Mouse (Mus musculus): ENCODE results near the gene Olfr874.
"Not testable (repeated sequence)": the region's sequence is repeated elsewhere in the genome, so short reads cannot be mapped to it uniquely, and the experiment has no call there.

Gene Olfr874
- long read RNA-seq, experiment 1 = 0 reads
- long read RNA-seq, experiment 2 = 0 reads

GRCm38 (mm10) chr9:37744806-37745205, at the start of gene Olfr874:
TSS of gene Olfr874 (plus strand) at chr9:37745106.
- intact Hi-C loops (cut with DNase I) = no loop called here

- intact Hi-C loops (cut with DNase I) = no loop called here
These were observed 28.8 kb upstream of the Olfr874 start, which contains the start of gene Olfr160 for GRCm38 (mm10) chr9:37716150-37716549. TSS of gene Olfr160 (minus strand) at chr9:37716250.

- intact Hi-C loops (cut with DNase I) = no loop called here
These were observed 10.6 kb upstream of the Olfr874 start for GRCm38 (mm10) chr9:37734310-37734709.

GRCm38 (mm10) chr9:37750319-37751075, 5.6 kb downstream of the Olfr874 start:
- intact Hi-C loops (cut with DNase I) = no loop called here

GRCm38 (mm10) chr9:37751467-37751866, 6.6 kb downstream of the Olfr874 start:
- intact Hi-C loops (cut with DNase I) = no loop called here

GRCm38 (mm10) chr9:37752006-37752405, 7.1 kb downstream of the Olfr874 start:
- intact Hi-C loops (cut with DNase I) = no loop called here

GRCm38 (mm10) chr9:37761728-37762127, 16.8 kb downstream of the Olfr874 start:
- intact Hi-C loops (cut with DNase I) = loop anchor here (5.0 kb wide), 1 partner anchor 171 kb away; no protein-coding TSS in a partner anchor

- intact Hi-C loops (cut with DNase I) = loop anchor here (5.0 kb wide), 1 partner anchor 170 kb away; no protein-coding TSS in a partner anchor
These were observed 17.6 kb downstream of the Olfr874 start for GRCm38 (mm10) chr9:37762541-37762940.

- intact Hi-C loops (cut with DNase I) = no loop called here
These were observed 25.8 kb downstream of the Olfr874 start for GRCm38 (mm10) chr9:37770661-37771060.

GRCm38 (mm10) chr9:37771759-37772158, 26.9 kb downstream of the Olfr874 start, which contains the start of gene Olfr875:
TSS of gene Olfr875 (plus strand) at chr9:37771857.
- intact Hi-C loops (cut with DNase I) = no loop called here

- intact Hi-C loops (cut with DNase I) = no loop called here
These were observed 37.9 kb downstream of the Olfr874 start for GRCm38 (mm10) chr9:37782766-37783260.

- intact Hi-C loops (cut with DNase I) = not testable (repeated sequence)
These were observed 38.8 kb downstream of the Olfr874 start for GRCm38 (mm10) chr9:37783394-37784387.

GRCm38 (mm10) chr9:37786411-37786810, 41.5 kb downstream of the Olfr874 start:
- intact Hi-C loops (cut with DNase I) = no loop called here
